Mouse (Mus musculus) c-Kit-positive CD71-negative TER-119-negative erythroid progenitor cells, embryonic 14.5 days (primary cell): ENCODE measurements around the gene Ltc4s.

ENCODE experiments used
- DNase-seq: peaks from one replicate; pipeline ENCODE4 v3.0.0-alpha.2; 2013; ENCODE audit warnings: low read depth

The Ltc4s gene

GRCm38 (mm10) chr11:50198219-50198846 lies 40.1 kb downstream of the Ltc4s start:
- DNase-seq = no peak

- no peak for DNase-seq
Measured at GRCm38 (mm10) chr11:50197500-50197899, 40.9 kb downstream of the Ltc4s start.

- DNase-seq = no peak
Measured at GRCm38 (mm10) chr11:50194793-50195192, 43.6 kb downstream of the Ltc4s start.

GRCm38 (mm10) chr11:50194070-50194469 lies 44.3 kb downstream of the Ltc4s start:
- no peak for DNase-seq

GRCm38 (mm10) chr11:50192278-50192677 lies 46.1 kb downstream of the Ltc4s start:
- DNase-seq = no peak

- no peak for DNase-seq
Measured at GRCm38 (mm10) chr11:50190362-50190761, 48.1 kb downstream of the Ltc4s start.

- no peak for DNase-seq
Measured at GRCm38 (mm10) chr11:50188682-50189081, 49.7 kb downstream of the Ltc4s start.
